Mouse (Mus musculus): ENCODE results near the gene Tmem129. TPM values are rescaled to one million over a fixed set of nuclear protein-coding genes. Genes with fewer than 3 reads are reported as not detected.

Tmem129 gene
- polyA plus RNA-seq, 1 experiment from 2014 or later, result 27.7 TPM

DNA sequence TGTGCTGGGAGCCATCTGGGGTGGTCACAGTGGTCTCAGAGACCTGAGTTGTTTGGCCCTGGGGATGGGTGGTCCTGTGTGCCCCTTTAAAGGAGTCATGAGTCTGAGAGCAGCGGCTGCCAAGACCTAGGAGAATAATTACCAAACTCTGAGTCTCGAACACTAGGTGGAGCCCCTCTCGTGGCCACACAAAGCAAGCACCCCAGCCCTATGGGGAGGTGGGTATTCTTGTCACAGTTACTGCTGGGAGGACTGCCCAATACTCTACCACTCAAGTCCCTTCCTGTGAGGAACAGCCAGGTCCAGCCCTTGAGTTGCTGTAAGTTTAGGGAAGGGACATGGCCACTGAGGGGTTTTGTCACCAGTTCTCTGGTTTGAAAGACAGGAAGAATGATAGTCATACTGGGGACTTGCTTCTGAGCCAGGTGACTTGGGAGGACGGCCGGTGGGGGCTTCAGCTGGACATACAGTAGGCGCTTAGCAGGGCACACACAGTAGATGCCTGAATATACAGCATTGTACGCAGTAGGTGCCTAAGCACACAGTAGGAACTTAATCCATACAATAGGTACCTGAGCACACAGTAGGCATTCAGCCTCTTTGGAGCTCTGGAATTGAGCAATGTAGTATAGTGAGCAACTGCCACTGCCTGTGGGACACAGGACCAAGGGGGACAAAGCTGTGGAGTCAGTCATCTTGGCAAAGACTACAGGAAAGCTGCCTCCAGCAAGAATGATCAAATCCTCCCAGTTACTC lies 25.9 kb upstream of the Tmem129 start:
- H3K9me3 ChIP-seq (replicated peaks), result no peaks in the 10 kb centered on the region
- no peak overlapping the region for H3K4me2 ChIP-seq
- H3K4me1 ChIP-seq, result peaks cover 12% of the 10 kb centered on the region
- no peak overlapping the region for H3K4me3 ChIP-seq (replicated peaks)
- H3K36me3 ChIP-seq, result no peaks in the 10 kb centered on the region
- WGBS, result 44% methylated on average over 7 of the region's 7 CpGs
- no peaks in the 10 kb centered on the region for H3K27me3 ChIP-seq (replicated peaks)
- peak; percentile 30; the same call in 1 of the 2 replicates for ATAC-seq (ENCODE audit: low FRiP score)
- H3K27ac ChIP-seq (replicated peaks), result no peak overlapping the region
- no peak overlapping the region for H3K9ac ChIP-seq (replicated peaks)

- H3K4me1 ChIP-seq, result peaks cover 3% of the 10 kb centered on the region; the same call in 1 of the 2 replicates
- no peak overlapping the region for H3K4me3 ChIP-seq (replicated peaks)
- no peak overlapping the region for H3K27ac ChIP-seq (replicated peaks)
- H3K9ac ChIP-seq (replicated peaks), result no peak overlapping the region
- 75% methylated on average over 4 of the region's 4 CpGs for WGBS
- H3K4me2 ChIP-seq, result no peak overlapping the region
- no peaks in the 10 kb centered on the region for H3K9me3 ChIP-seq (replicated peaks)
- no peaks in the 10 kb centered on the region for H3K36me3 ChIP-seq
- no peaks in the 10 kb centered on the region for H3K27me3 ChIP-seq (replicated peaks)
- ATAC-seq (ENCODE audit: low FRiP score), result no peak
Observed at GRCm38 (mm10) chr5:33682963-33683362, 24.7 kb upstream of the Tmem129 start.

DNA sequence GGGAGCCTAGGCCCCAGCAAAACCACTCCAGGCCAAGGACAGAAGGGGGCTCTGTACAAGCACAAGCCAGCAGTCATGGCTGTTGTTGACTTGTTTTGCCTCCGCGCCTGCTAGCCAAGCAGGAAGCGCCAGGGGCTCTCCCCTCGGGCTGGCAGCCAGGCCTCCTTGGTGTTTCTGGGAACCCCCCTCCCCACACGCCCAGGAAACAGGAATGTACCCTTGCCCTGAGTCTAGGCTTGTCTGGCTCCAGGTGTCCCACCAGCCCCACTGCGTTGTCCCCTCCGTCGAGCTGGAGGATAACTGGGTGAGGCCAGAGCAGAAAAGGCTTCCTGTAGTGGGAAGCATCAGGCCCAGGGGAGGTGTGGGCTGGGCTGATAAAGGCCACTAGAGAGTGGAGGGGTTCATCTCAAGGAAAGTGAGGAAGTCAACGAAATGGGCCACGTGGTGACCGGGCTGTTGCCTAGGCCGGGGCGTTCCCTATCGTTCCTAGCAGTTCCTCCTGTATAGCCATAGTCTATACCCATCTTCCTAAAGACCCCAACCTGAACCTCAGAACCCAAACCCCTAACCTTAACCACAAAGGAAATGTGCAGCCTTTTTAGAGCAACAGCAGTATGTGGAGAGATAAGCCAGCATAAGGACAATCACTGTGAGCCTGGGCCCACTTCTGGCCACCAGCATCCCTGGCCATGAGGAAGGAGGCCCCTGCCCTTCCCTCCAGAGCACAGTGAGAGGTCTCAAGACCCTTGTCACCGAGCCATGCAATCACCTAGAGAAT lies 23.6 kb upstream of the Tmem129 start:
- Histone ChIP-seq H3K4me2 (no peak overlapping the region), H3K9ac (replicated peaks) (no peak overlapping the region), H3K27me3 (replicated peaks) (no peaks in the 10 kb centered on the region), H3K4me1 (peaks cover 3% of the 10 kb centered on the region; the same call in 1 of the 2 replicates), H3K4me3 (replicated peaks) (no peak overlapping the region), H3K27ac (replicated peaks) (no peak overlapping the region), H3K36me3 (no peaks in the 10 kb centered on the region), H3K9me3 (replicated peaks) (no peaks in the 10 kb centered on the region)
- ATAC-seq (ENCODE audit: low FRiP score), result no peak
- WGBS, result 77% methylated on average over 15 of the region's 15 CpGs

- no peak for ATAC-seq (ENCODE audit: low FRiP score)
- no peak overlapping the region for H3K27ac ChIP-seq (replicated peaks)
- 86% methylated on average over 3 of the region's 3 CpGs for WGBS
Observed at GRCm38 (mm10) chr5:33681044-33681443, 22.8 kb upstream of the Tmem129 start.

GRCm38 (mm10) chr5:33678244-33678643 lies 20.0 kb upstream of the Tmem129 start:
- no peaks in the 10 kb centered on the region for H3K36me3 ChIP-seq
- H3K27ac ChIP-seq (replicated peaks), result no peak overlapping the region
- H3K4me1 ChIP-seq, result peaks cover 14% of the 10 kb centered on the region; the same call in 1 of the 2 replicates
- H3K4me2 ChIP-seq, result no peak overlapping the region
- H3K4me3 ChIP-seq (replicated peaks), result no peak overlapping the region
- WGBS, result 91% methylated on average over 5 of the region's 5 CpGs
- no peaks in the 10 kb centered on the region for H3K27me3 ChIP-seq (replicated peaks)
- ATAC-seq (ENCODE audit: low FRiP score), result no peak
- H3K9me3 ChIP-seq (replicated peaks), result no peaks in the 10 kb centered on the region
- H3K9ac ChIP-seq (replicated peaks), result no peak overlapping the region

More at GRCm38 (mm10) chr5:33681044-33681443, 22.8 kb upstream of the Tmem129 start:
- H3K9ac ChIP-seq (replicated peaks), result no peak overlapping the region
- no peaks in the 10 kb centered on the region for H3K27me3 ChIP-seq (replicated peaks)
- no peaks in the 10 kb centered on the region for H3K9me3 ChIP-seq (replicated peaks)
- H3K36me3 ChIP-seq, result no peaks in the 10 kb centered on the region
- H3K4me2 ChIP-seq, result no peak overlapping the region
- H3K4me1 ChIP-seq, result peaks cover 3% of the 10 kb centered on the region; the same call in 1 of the 2 replicates
- H3K4me3 ChIP-seq (replicated peaks), result no peak overlapping the region

GRCm38 (mm10) chr5:33675964-33676363 lies 17.7 kb upstream of the Tmem129 start:
- no peak overlapping the region for H3K4me3 ChIP-seq (replicated peaks)
- no peaks in the 10 kb centered on the region for H3K27me3 ChIP-seq (replicated peaks)
- WGBS, result 4% methylated on average over 1 of the region's 1 CpGs
- no peak overlapping the region for H3K4me2 ChIP-seq
- H3K27ac ChIP-seq (replicated peaks), result no peak overlapping the region
- peaks cover 12% of the 10 kb centered on the region; the same call in 1 of the 2 replicates for H3K4me1 ChIP-seq
- H3K9ac ChIP-seq (replicated peaks), result no peak overlapping the region
- no peak for ATAC-seq (ENCODE audit: low FRiP score)
- H3K36me3 ChIP-seq, result no peaks in the 10 kb centered on the region
- no peaks in the 10 kb centered on the region for H3K9me3 ChIP-seq (replicated peaks)

GRCm38 (mm10) chr5:33674439-33674838 lies 16.2 kb upstream of the Tmem129 start:
- Histone ChIP-seq H3K4me2 (no peak overlapping the region), H3K9ac (replicated peaks) (no peak overlapping the region)
- 45% methylated on average over 3 of the region's 3 CpGs for WGBS

GRCm38 (mm10) chr5:33671659-33672058 lies 13.4 kb upstream of the Tmem129 start:
- Histone ChIP-seq H3K27me3 (replicated peaks) (no peaks in the 10 kb centered on the region), H3K4me3 (replicated peaks) (no peak overlapping the region), H3K27ac (replicated peaks) (no peak overlapping the region), H3K9ac (replicated peaks) (no peak overlapping the region), H3K4me2 (no peak overlapping the region), H3K9me3 (replicated peaks) (no peaks in the 10 kb centered on the region), H3K4me1 (peaks cover 12% of the 10 kb centered on the region; the same call in 1 of the 2 replicates), H3K36me3 (peaks cover 3% of the 10 kb centered on the region; the same call in 1 of the 2 replicates)
- 84% methylated on average over 5 of the region's 5 CpGs for WGBS
- no peak for ATAC-seq (ENCODE audit: low FRiP score)

More at GRCm38 (mm10) chr5:33674439-33674838, 16.2 kb upstream of the Tmem129 start:
- Histone ChIP-seq H3K36me3 (no peaks in the 10 kb centered on the region), H3K27ac (replicated peaks) (no peak overlapping the region), H3K4me1 (peaks cover 12% of the 10 kb centered on the region; the same call in 1 of the 2 replicates), H3K27me3 (replicated peaks) (no peaks in the 10 kb centered on the region), H3K9me3 (replicated peaks) (no peaks in the 10 kb centered on the region), H3K4me3 (replicated peaks) (no peak overlapping the region)
- ATAC-seq (ENCODE audit: low FRiP score), result peak; percentile 78

- Histone ChIP-seq H3K27me3 (replicated peaks) (no peaks in the 10 kb centered on the region), H3K27ac (replicated peaks) (no peak overlapping the region), H3K36me3 (peaks cover 3% of the 10 kb centered on the region; the same call in 1 of the 2 replicates), H3K4me1 (no peaks in the 10 kb centered on the region), H3K9me3 (replicated peaks) (no peaks in the 10 kb centered on the region), H3K9ac (replicated peaks) (no peak overlapping the region), H3K4me3 (replicated peaks) (no peak overlapping the region), H3K4me2 (no peak overlapping the region)
- ATAC-seq (ENCODE audit: low FRiP score), result no peak
Observed at GRCm38 (mm10) chr5:33668223-33668622, 10.0 kb upstream of the Tmem129 start.

DNA sequence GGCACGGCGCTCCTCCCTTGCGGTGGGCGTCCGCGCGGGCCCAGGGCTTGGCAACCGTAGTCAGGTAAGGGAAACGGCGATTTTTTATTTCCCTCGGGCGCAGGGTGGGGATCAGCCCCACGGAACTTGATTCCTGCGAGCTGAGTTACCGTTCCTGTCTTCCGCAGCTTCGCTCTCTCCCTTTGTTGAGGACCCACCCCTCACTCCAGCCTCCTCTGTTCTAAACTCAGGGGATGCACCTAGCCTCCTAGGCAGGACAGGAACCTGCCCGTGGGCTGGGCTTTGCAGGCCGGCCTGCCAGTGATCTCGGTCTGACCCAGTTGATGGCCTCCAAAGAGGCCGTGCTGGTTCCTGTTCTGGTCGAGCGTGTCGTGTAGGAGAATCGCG lies 441 bp upstream of the Tmem129 start:
- H3K4me3 ChIP-seq (replicated peaks), result peak overlapping the region; percentile 82
- H3K27me3 ChIP-seq (replicated peaks), result no peaks in the 10 kb centered on the region
- peaks cover 43% of the 10 kb centered on the region for H3K4me1 ChIP-seq
- H3K9me3 ChIP-seq (replicated peaks), result no peaks in the 10 kb centered on the region
- ATAC-seq (ENCODE audit: low FRiP score), result peak; percentile 0; the same call in 1 of the 2 replicates
- H3K36me3 ChIP-seq, result peaks cover 14% of the 10 kb centered on the region
- H3K9ac ChIP-seq (replicated peaks), result peak overlapping the region; percentile 56
- under 1% methylated on average over 26 of the region's 26 CpGs for WGBS
- peak overlapping the region; percentile 93 for H3K4me2 ChIP-seq
- no peak overlapping the region for H3K27ac ChIP-seq (replicated peaks)

- peak; percentile 0; the same call in 1 of the 2 replicates for ATAC-seq (ENCODE audit: low FRiP score)
- WGBS, result under 1% methylated on average over 32 of the region's 32 CpGs
- no peaks in the 10 kb centered on the region for H3K9me3 ChIP-seq (replicated peaks)
- H3K36me3 ChIP-seq, result peaks cover 14% of the 10 kb centered on the region
- H3K9ac ChIP-seq (replicated peaks), result peak overlapping the region; percentile 75
- H3K27me3 ChIP-seq (replicated peaks), result no peaks in the 10 kb centered on the region
- H3K4me2 ChIP-seq, result peak overlapping the region; percentile 93
- H3K4me3 ChIP-seq (replicated peaks), result peak overlapping the region; percentile 82
- H3K27ac ChIP-seq (replicated peaks), result peak overlapping the region; percentile 99
- H3K4me1 ChIP-seq, result peaks cover 46% of the 10 kb centered on the region
Observed at GRCm38 (mm10) chr5:33657251-33657786, 897 bp downstream of the Tmem129 start.

Measured in neural tube, embryonic 15.5 days (tissue).